Mouse (Mus musculus) ES-E14 (cell line): ENCODE measurements around the gene Prdx1. TPM values are rescaled to one million over a fixed set of nuclear protein-coding genes. Genes with fewer than 3 reads are reported as not detected.

Source experiments
- DNase-seq: peaks from one replicate; pipeline ENCODE4 v3.0.0-alpha.2; 2013; ENCODE audit warnings: low read depth, low spot score
- H3K27ac ChIP-seq: 2 replicates; pipeline ENCODE4 v1.5.1; 2012; ENCODE audit warnings: low read depth, mild to moderate bottlenecking, low read length, moderate library complexity, mixed read lengths; ENCODE audit not compliant: poor library complexity, insufficient read depth, severe bottlenecking
- H3K36me3 ChIP-seq: 2 replicates; pipeline ENCODE4 v1.6.1; 2012; ENCODE audit warnings: mild to moderate bottlenecking, low read length, moderate library complexity, mixed read lengths; ENCODE audit not compliant: control insufficient read depth, poor library complexity, insufficient read depth, severe bottlenecking
- H3K4me1 ChIP-seq, 2 experiments: fragments of 150-350 bp in 1 of 2; sonication (generic) in 1 of 2; 2 replicates each; pipeline ENCODE4 v1.6.1; 2012; ENCODE audit warnings: low read length in 2 of 2, mild to moderate bottlenecking in 1 of 2, mixed read lengths in 1 of 2; ENCODE audit not compliant: control insufficient read depth in 2 of 2, insufficient read depth in 2 of 2, poor library complexity in 1 of 2
- H3K4me3 ChIP-seq, 2 experiments: fragments of 150-350 bp in 1 of 2; sonication (generic) in 1 of 2; 2 replicates each; pipeline ENCODE4 v1.5.1; 2012; ENCODE audit warnings: low read length in 2 of 2, low read depth in 1 of 2, mild to moderate bottlenecking in 1 of 2, mixed read lengths in 1 of 2; ENCODE audit not compliant: insufficient read depth in 1 of 2, poor library complexity in 1 of 2, severe bottlenecking in 1 of 2
- H3K9ac ChIP-seq: 2 replicates; pipeline ENCODE4 v1.6.1; 2012; ENCODE audit warnings: low read depth, mild to moderate bottlenecking, low read length, mixed read lengths; ENCODE audit not compliant: poor library complexity, insufficient read depth, severe bottlenecking
- H3K9me3 ChIP-seq: fragments of 150-350 bp; sonication (generic); 2 replicates; pipeline ENCODE4 v1.6.1; 2012; ENCODE audit warnings: low read depth, mild to moderate bottlenecking, low read length; ENCODE audit not compliant: control insufficient read depth, insufficient read depth
- CHD2 ChIP-seq: IDR thresholded peaks from 2 replicates; pipeline ENCODE4 v1.6.1; 2014; ENCODE audit warnings: mild to moderate bottlenecking, low read depth, low read length, inconsistent platforms
- HCFC1 ChIP-seq: IDR thresholded peaks from 2 replicates; pipeline ENCODE4 v1.6.1; 2012; ENCODE audit warnings: low read length, inconsistent platforms, borderline replicate concordance; ENCODE audit not compliant: insufficient read depth
- MAFK ChIP-seq: IDR thresholded peaks from 2 replicates; pipeline ENCODE4 v1.6.1; 2014; ENCODE audit warnings: mild to moderate bottlenecking, low read depth, low read length, inconsistent platforms; ENCODE audit not compliant: insufficient read depth
- ZC3H11A ChIP-seq: IDR thresholded peaks from 2 replicates; pipeline ENCODE4 v1.6.1; 2012; ENCODE audit warnings: low read depth, mild to moderate bottlenecking, inconsistent platforms, low read length, borderline replicate concordance
- ZNF384 ChIP-seq: IDR thresholded peaks from 2 replicates; pipeline ENCODE4 v1.6.1; 2012; ENCODE audit warnings: low read depth, low read length, inconsistent platforms
- in situ Hi-C, 2 experiments: fragments of 600-800 bp; cut with MboI; formaldehyde crosslinking; loops; one replicate each; pipeline ENCODE4 v1.15.1; 2025; ENCODE audit warnings: low sequenced_read_pairs in 2 of 2, inconsistent platforms in 1 of 2; ENCODE audit not compliant: unreplicated experiment in 2 of 2
- total RNA-seq: library from RNA; depleted of rRNA; stranded (reverse); fragments of 300-350 nt; gene quantifications from 2 replicates; pipeline ENCODE4 v1.2.3, GENCODE M21; 2012

The Prdx1 gene
- total RNA-seq, 1 experiment, result 682 TPM

- TF ChIP-seq CHD2 (no peak), MAFK (no peak), ZNF384 (no peak), ZC3H11A (no peak), HCFC1 (no peak)
- Histone ChIP-seq H3K4me3 (no peak overlapping the region), H3K27ac (no peak overlapping the region), H3K4me1 (no peaks in the 10 kb centered on the region), H3K9me3 (no peaks in the 10 kb centered on the region), H3K9ac (no peak overlapping the region), H3K36me3 (peaks cover 6% of the 10 kb centered on the region)
- no peak for DNase-seq
- in situ Hi-C loops, result loop anchor here in 1 of 2 experiments (10.0 kb wide), 1 partner anchor 72 kb away; no protein-coding TSS in a partner anchor
These were observed 27.2 kb downstream of the Prdx1 start for GRCm38 (mm10) chr4:116712536-116712935.

- in situ Hi-C loops, result loop anchor here (5.0 to 10.0 kb wide), 2 partner anchors 65 to 68 kb away; no protein-coding TSS in a partner anchor
- Histone ChIP-seq H3K36me3 (peaks cover 6% of the 10 kb centered on the region), H3K27ac (no peak overlapping the region), H3K4me1 (peaks cover 3 to 4% of the 10 kb centered on the region in 2 experiments; a peak in 1 of 4 replicates), H3K9ac (no peak overlapping the region), H3K4me3 (no peak overlapping the region), H3K9me3 (no peaks in the 10 kb centered on the region)
- peak; percentile 83 for DNase-seq
- TF ChIP-seq ZC3H11A, result peak; percentile 80
- no peak for TF ChIP-seq HCFC1
- no peak for TF ChIP-seq ZNF384
These were observed 34.1 kb downstream of the Prdx1 start for GRCm38 (mm10) chr4:116719396-116719795.

- peak within 1 kb of the TSS; percentile 59 for H3K27ac ChIP-seq
- peak within 1 kb of the TSS; percentile 81 to 97 for H3K4me3 ChIP-seq
- no peaks in the 10 kb centered on the region for H3K9me3 ChIP-seq
- peak; percentile 96 for DNase-seq
- peaks cover 7 to 10% of the 10 kb centered on the region in 2 experiments; a peak in 3 of 4 replicates for H3K4me1 ChIP-seq
- TF ChIP-seq CHD2 (peak; percentile 90), MAFK (no peak), HCFC1 (0 out of 2 replicates have a peak, but pooled peaks have one; percentile 40)
- in situ Hi-C loops, result no loop called here
- H3K9ac ChIP-seq, result peak within 1 kb of the TSS; percentile 83
- H3K36me3 ChIP-seq, result no peaks in the 10 kb centered on the region
These were observed 35.2 kb downstream of the Prdx1 start, which contains the start of gene Tesk2 for GRCm38 (mm10) chr4:116720343-116721097. TSS of gene Tesk2 (plus strand) at chr4:116720948.

- TF ChIP-seq ZC3H11A (no peak), HCFC1 (no peak), MAFK (no peak), CHD2 (no peak), ZNF384 (no peak)
These were observed 35.8 kb downstream of the Prdx1 start for GRCm38 (mm10) chr4:116721098-116721628.

More at GRCm38 (mm10) chr4:116721098-116721628, 35.8 kb downstream of the Prdx1 start:
- Histone ChIP-seq H3K4me3 (peak overlapping the region; percentile 81 to 97), H3K36me3 (no peaks in the 10 kb centered on the region), H3K9me3 (no peaks in the 10 kb centered on the region), H3K4me1 (peaks cover 9 to 10% of the 10 kb centered on the region in 2 experiments), H3K27ac (peak overlapping the region; percentile 59), H3K9ac (peak overlapping the region; percentile 83)
- in situ Hi-C loops, result no loop called here
- DNase-seq, result no peak
